Mouse (Mus musculus): Measurements from ENCODE around the gene Rtn4. TPM values are rescaled to one million over a fixed set of nuclear protein-coding genes. Genes with fewer than 3 reads are reported as not detected.

Rtn4 gene
- 83.9 and 245 TPM in 2 replicates for polyA plus RNA-seq (2012; ENCODE audit: low replicate concordance)

GRCm38 (mm10) chr11:29692683-29693272 lies at the start of gene Rtn4:
Rtn4 (plus strand) TSS chr11:29692947.

Other genes with a start within 250 kb of the Rtn4 start
- gene Prorsd1, start 177.9 kb upstream of the Rtn4 start, polyA plus RNA-seq (2012; ENCODE audit: low replicate concordance): 0.30 and 14.8 TPM in 2 replicates
- 5.2 and 9.2 TPM in 2 replicates for gene Mtif2, start 166.5 kb upstream of the Rtn4 start, polyA plus RNA-seq (2012; ENCODE audit: low replicate concordance)
- not detected in 2 replicates for gene Clhc1, start 145.0 kb upstream of the Rtn4 start, polyA plus RNA-seq (2012; ENCODE audit: low replicate concordance)
- 30.4 and 125 TPM in 2 replicates for gene Rps27a, start 144.8 kb upstream of the Rtn4 start, polyA plus RNA-seq (2012; ENCODE audit: low replicate concordance)
- 0.03 and 0.05 TPM in 2 replicates for gene 4931440F15Rik, start 132.7 kb downstream of the Rtn4 start, polyA plus RNA-seq (2012; ENCODE audit: low replicate concordance)